Mouse (Mus musculus) hindbrain, embryonic 10.5 days (tissue): ENCODE results near the gene Fam118b. TPM values are rescaled to one million over a fixed set of nuclear protein-coding genes. Genes with fewer than 3 reads are reported as not detected.

Experiments used
- DNase-seq: peaks from one replicate; pipeline ENCODE4 v3.0.0-alpha.2; 2017; ENCODE audit warnings: low spot score
- H3K27ac ChIP-seq: fragments of 300-500 bp; sonication (generic); 2 replicates; pipeline ENCODE4 v1.5.1; 2016; ENCODE audit warnings: mild to moderate bottlenecking, moderate library complexity
- H3K27me3 ChIP-seq: fragments of 300-500 bp; sonication (generic); 2 replicates; pipeline ENCODE4 v1.6.1; 2016; ENCODE audit warnings: mild to moderate bottlenecking; ENCODE audit not compliant: poor library complexity, insufficient read depth, severe bottlenecking
- H3K36me3 ChIP-seq: fragments of 300-500 bp; sonication (generic); 2 replicates; pipeline ENCODE4 v1.6.1; 2016; ENCODE audit warnings: mild to moderate bottlenecking, moderate library complexity
- H3K4me1 ChIP-seq: fragments of 300-500 bp; sonication (generic); replicated peaks from 2 replicates; pipeline ENCODE4 v1.6.1; 2016; ENCODE audit warnings: mild to moderate bottlenecking
- H3K4me3 ChIP-seq: fragments of 300-500 bp; sonication (generic); 2 replicates; pipeline ENCODE4 v1.5.1; 2016; ENCODE audit warnings: mild to moderate bottlenecking, moderate library complexity
- H3K9me3 ChIP-seq: fragments of 300-500 bp; sonication (generic); 2 replicates; pipeline ENCODE4 v1.6.1; 2016; ENCODE audit warnings: mild to moderate bottlenecking, moderate library complexity
- WGBS: fragments of 180-500 bp; shearing (Covaris S2); methylation state at CpG from one replicate; pipeline ENCODE4 v1.1.7; 2016; 5-methylcytosine and 5-hydroxymethylcytosine counted together
- polyA plus RNA-seq: library from polyadenylated mRNA; unstranded; fragments of >200 nt; fragmentation: Nextera tagmentation; extraction: Ambion mirVana; gene quantifications from 2 replicates; pipeline ENCODE4 v1.2.1, GENCODE M21; 2016

Fam118b gene
- polyA plus RNA-seq, 1 experiment from 2014 or later = 71.0 TPM

DNA sequence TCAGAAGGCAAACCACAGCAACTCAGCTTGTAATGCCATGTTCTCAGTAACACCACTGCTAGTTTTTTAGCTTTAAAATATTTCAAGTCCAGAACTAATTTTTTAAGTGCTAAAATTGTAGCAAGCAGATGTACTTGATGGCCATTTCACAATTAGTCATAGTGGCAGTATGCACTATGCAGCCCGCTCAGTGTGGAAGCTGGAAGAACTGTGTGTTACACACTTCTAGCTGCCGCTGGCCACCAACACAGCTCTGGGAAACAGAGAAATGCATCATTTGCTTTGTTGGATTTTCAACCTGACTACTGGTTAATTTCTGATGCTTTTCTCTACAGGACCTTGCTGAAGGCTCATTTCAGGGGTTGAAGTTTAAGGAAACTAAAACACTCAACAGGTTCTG is 20.2 kb downstream of the Fam118b start:
- H3K9me3 ChIP-seq = no peaks in the 10 kb centered on the region
- peaks cover 12% of the 10 kb centered on the region for H3K36me3 ChIP-seq
- H3K27ac ChIP-seq = no peak overlapping the region
- no peak for DNase-seq
- H3K4me1 ChIP-seq = no peaks in the 10 kb centered on the region
- no peaks in the 10 kb centered on the region for H3K27me3 ChIP-seq
- H3K4me3 ChIP-seq = no peak overlapping the region
- 95% methylated on average over 2 of the region's 2 CpGs for WGBS

DNA sequence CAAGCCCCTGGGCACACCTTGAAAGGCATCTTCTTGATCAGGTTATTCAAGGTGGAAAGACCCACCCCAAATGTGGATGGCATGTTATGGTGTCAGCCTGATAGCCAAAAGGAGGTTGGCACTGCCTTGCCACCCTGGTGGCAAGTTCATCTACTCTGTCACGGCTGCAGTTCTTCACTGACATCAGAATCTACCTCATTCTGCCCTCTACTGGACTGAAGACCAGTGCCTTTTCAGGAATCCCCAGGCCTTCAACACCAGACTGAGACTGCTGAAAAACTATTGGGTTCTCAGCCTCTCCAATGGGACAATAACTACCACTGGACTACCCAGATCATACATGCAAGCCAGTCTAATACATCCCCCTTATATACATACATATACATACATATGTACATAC is 27.9 kb downstream of the Fam118b start:
- no peak for DNase-seq
- Histone ChIP-seq H3K9me3 (no peaks in the 10 kb centered on the region), H3K27ac (no peak overlapping the region), H3K4me1 (no peaks in the 10 kb centered on the region), H3K27me3 (no peaks in the 10 kb centered on the region), H3K36me3 (peaks cover 20% of the 10 kb centered on the region), H3K4me3 (no peak overlapping the region)
- WGBS = 74% methylated on average over 1 of the region's 1 CpGs

DNA sequence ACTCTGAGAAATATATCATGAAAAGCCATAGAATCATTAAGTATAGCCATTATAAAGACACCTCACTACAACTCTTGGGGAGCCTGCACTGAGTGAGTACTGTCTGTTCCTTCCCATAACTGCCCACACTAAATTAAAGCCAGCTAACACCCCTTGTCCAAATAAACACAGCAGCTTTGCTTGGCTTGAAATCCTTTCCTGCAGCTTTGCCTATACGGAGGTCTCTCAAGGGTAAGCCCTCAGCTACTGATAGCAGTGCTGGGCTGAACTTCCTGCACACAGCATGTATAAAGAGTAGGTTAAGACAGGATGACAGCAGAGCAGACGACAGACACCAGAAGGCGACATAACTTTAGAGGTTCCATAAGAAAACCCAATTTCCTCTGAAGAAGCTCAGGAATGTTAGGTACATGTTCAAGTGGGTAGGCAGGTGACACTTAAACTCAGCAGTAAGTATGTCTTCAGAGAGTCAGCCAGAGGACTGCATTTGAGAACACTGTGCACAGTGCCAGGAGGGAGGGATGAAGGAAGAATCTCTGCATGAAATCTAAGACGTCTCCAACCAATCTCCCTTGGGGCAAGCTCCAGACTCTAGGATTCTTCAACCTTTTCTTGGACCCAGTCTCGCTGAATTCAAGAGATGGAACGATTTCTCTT is 28.6 kb downstream of the Fam118b start:
- Histone ChIP-seq H3K4me3 (no peak overlapping the region), H3K27me3 (no peaks in the 10 kb centered on the region), H3K36me3 (peaks cover 25% of the 10 kb centered on the region), H3K4me1 (no peaks in the 10 kb centered on the region), H3K27ac (no peak overlapping the region), H3K9me3 (no peaks in the 10 kb centered on the region)
- DNase-seq = no peak
- WGBS = 76% methylated on average over 6 of the region's 6 CpGs

DNA sequence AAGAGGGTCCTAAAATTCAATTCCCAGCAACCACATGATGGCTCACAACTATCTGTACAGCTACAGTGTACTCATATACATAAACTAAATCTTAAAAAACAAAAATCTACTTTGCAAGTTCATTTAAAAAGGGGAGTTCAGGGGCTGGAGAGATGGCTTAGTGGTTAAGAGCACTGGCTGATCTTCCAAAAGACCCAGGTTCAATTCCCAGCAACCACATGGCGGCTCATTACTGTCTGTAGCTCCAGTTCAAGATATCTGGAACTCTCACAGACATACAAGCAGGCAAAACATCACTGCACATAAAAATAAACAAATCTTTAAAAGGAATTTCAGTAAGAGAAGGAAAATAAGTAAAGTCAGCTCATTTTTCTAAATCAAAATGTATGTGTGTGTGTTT is 29.2 kb downstream of the Fam118b start:
- no peak for DNase-seq
- Histone ChIP-seq H3K27me3 (no peaks in the 10 kb centered on the region), H3K4me3 (no peak overlapping the region), H3K27ac (no peak overlapping the region), H3K4me1 (no peaks in the 10 kb centered on the region), H3K9me3 (no peaks in the 10 kb centered on the region), H3K36me3 (peaks cover 27% of the 10 kb centered on the region)
- 85% methylated on average over 1 of the region's 1 CpGs for WGBS

DNA sequence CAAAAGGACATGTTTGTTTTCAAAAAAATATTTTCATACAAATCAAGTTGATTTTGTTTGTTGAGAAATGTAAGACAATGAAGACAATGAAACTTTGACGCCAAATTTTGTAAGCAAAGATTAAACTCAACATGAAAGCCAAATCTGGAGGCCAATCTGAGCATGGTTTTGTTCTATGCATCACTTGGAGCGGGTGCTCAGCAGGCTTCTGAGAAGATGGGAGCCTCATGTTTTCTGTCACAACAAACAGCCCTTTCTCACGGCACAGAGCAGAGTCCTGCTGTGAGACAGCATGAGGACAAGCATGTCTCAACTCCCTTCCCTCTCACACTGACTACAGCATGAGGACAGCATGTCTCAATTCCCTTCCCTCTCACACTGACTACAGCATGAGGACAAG is 31.6 kb downstream of the Fam118b start:
- Histone ChIP-seq H3K27me3 (no peaks in the 10 kb centered on the region), H3K4me3 (no peak overlapping the region), H3K36me3 (peaks cover 49% of the 10 kb centered on the region), H3K27ac (no peak overlapping the region), H3K9me3 (no peaks in the 10 kb centered on the region), H3K4me1 (no peaks in the 10 kb centered on the region)
- DNase-seq = no peak
- 42% methylated on average over 3 of the region's 3 CpGs for WGBS

DNA sequence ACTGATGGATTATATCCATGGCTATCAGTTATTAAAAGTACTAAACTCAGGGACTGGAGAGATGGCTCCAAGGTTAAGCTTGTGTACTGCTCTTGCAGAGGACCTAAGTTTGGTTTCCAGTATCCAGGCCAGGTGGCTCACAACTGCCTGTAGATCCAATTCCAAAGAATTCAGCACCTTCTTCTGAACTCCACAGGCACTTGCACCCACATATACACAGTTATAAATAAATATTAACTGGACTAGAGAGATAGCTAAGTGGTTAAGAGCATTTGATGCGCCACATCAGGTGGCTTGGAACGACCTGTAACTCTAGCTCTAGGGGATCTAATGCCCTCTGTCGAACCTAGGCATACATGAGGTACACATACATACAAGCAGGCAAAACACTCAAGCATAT is 38.9 kb downstream of the Fam118b start:
- Histone ChIP-seq H3K4me3 (no peak overlapping the region), H3K27ac (no peak overlapping the region), H3K36me3 (peaks cover 59% of the 10 kb centered on the region), H3K4me1 (no peaks in the 10 kb centered on the region), H3K27me3 (no peaks in the 10 kb centered on the region), H3K9me3 (no peaks in the 10 kb centered on the region)
- no peak for DNase-seq
- 90% methylated on average over 3 of the region's 3 CpGs for WGBS

DNA sequence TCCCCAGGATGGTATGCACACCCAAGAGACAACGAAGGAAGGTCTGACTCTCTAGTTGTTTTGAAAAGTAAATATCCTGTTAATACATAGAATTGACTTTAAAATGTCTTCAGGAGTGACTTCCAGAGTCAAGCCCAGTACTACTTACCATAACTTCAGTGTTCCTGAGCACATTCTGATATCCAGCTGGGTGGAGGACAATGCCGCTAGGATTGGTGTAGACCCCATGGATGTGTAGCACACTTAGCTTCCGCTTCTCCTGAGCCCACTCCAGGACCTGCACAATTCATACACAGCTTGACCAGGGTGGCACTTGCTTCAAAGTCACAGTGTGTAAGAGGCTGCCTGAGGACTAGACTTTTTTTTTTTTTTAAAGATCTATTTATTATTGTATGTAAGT is 44.1 kb downstream of the Fam118b start:
- WGBS = 97% methylated on average over 3 of the region's 3 CpGs
- H3K36me3 ChIP-seq = peaks cover 85% of the 10 kb centered on the region

DNA sequence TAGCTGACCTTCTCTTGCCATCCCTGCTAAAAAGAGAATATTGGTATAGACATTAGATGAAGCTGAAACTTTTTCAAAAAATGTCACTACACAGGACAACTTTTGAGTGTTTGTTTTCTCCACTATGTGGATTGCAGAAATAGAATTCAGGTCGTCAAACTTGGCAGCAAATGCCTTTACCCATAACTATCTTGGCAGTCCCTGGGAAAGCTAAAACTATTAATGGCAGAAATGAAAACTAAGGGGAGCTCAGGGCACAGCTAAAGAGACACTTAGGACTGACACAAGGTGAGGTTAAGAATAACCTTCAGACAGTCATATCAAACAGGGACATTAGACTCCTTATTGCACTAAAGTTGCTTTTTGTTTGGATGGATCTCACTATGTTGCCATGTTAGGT is 49.6 kb downstream of the Fam118b start:
- no peaks in the 10 kb centered on the region for H3K9me3 ChIP-seq
- H3K27ac ChIP-seq = no peak overlapping the region
- no peak overlapping the region for H3K4me3 ChIP-seq
- no peak for DNase-seq
- H3K4me1 ChIP-seq = no peaks in the 10 kb centered on the region
- WGBS = 82% methylated on average over 1 of the region's 1 CpGs
- H3K36me3 ChIP-seq = peaks cover 100% of the 10 kb centered on the region
- no peaks in the 10 kb centered on the region for H3K27me3 ChIP-seq

More for the DNA sequence above, 44.1 kb downstream of the Fam118b start:
- H3K4me1 ChIP-seq = no peaks in the 10 kb centered on the region
- H3K9me3 ChIP-seq = no peaks in the 10 kb centered on the region
- no peak for DNase-seq
- H3K27ac ChIP-seq = no peak overlapping the region
- H3K27me3 ChIP-seq = no peaks in the 10 kb centered on the region
- H3K4me3 ChIP-seq = no peak overlapping the region

DNA sequence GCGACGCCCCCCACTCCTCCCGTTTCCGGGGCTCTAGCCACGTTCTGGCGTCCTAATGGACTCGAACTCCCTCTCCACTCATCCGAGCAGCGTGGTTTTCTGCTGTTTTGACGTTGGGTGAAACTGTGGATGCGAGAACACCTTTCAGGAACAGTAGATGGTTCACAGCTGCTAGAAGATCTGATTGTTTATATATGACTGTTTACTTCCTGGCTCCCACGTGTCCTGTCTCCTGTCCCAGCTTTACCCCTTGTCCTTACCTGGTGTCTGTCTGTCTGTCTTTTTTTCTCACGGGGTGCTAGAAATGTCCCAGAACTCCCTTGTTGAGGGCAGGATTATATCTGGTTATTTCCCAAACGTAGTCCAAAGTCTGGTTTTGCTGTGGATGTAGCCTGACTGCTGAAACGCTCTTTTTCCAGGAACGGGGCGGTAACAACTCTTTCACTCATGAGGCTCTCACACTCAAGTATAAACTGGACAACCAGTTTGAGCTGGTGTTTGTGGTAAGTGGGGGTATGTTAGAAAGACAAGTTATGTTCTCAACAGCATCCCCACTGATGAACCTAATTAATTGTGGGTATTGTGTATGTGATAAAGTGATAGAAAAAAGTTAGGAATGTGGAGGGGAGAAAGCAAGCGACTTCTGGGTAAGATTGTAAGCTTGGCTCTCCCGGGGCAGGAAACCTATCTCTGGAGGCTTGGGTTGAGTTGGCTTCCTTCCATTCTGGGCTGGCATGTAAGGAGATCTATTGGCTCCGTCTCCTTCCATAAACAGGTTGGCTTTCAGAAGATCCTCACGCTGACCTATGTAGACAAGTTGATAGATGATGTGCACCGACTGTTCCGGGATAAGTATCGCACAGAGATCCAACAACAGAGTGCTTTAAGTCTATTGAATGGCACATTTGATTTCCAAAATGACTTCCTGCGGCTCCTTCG is 55.8 kb downstream of the Fam118b start:
- H3K4me1 ChIP-seq = peaks cover 22% of the 10 kb centered on the region
- no peaks in the 10 kb centered on the region for H3K27me3 ChIP-seq
- H3K9me3 ChIP-seq = no peaks in the 10 kb centered on the region
- peak overlapping the region; percentile 80 for H3K4me3 ChIP-seq
- peaks cover 68% of the 10 kb centered on the region for H3K36me3 ChIP-seq
- H3K27ac ChIP-seq = peak overlapping the region; percentile 94
- WGBS = 37% methylated on average over 26 of the region's 26 CpGs
- DNase-seq = no peak

DNA sequence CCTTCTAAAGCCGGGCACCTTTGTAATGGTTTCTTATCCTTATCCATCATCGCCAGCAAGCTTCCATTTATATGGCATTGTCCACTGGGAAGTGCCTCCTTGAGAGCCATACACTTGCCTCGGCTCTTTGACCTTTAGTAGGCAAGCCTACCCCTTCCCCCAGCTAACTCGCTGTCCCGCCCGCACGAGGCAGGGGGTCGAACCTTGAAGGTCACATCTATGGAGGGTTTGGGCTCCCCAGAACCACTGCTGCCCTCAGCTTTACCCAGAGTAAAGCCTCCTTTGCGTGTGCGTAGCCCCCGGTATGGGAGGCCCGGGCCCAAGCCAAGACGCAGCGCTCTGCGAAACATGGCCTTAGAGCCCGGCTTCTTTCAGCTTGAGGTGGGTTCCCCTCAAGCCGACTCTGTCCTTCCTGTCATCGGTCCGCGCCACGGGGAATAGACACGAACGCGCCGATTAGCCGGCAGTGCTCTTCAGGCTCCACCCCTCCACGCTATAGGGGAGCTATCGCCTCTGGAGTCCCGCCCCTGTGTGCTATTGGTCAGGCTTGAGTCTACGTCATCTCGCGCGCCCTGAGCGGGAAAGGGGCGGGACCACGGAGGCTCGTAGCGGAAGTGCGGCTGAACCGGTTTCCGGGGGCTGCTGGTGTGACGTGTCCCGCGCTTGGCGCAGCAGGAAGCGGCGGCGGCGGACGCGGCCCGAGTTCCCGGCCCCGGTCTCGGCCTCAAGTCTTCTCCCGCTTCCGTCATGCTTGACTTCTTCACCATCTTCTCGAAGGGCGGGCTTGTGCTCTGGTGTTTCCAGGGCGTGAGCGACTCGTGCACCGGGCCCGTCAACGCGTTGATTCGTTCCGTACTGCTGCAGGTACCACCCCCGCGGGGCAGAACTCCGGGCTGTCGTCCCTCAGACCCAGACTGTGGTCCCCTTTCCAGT is 56.8 kb downstream of the Fam118b start, which contains the start of gene Foxred1:
Gene Foxred1 (minus strand): TSS at position 514 of the 933 bp plus-strand sequence.
- WGBS = 1% methylated on average over 72 of the region's 72 CpGs
- peaks cover 68% of the 10 kb centered on the region for H3K36me3 ChIP-seq
- H3K27ac ChIP-seq = peak within 1 kb of the TSS; percentile 94
- H3K27me3 ChIP-seq = no peaks in the 10 kb centered on the region
- peak within 1 kb of the TSS; percentile 80 for H3K4me3 ChIP-seq
- DNase-seq = peak; percentile 99
- H3K4me1 ChIP-seq = peaks cover 22% of the 10 kb centered on the region
- H3K9me3 ChIP-seq = no peaks in the 10 kb centered on the region

DNA sequence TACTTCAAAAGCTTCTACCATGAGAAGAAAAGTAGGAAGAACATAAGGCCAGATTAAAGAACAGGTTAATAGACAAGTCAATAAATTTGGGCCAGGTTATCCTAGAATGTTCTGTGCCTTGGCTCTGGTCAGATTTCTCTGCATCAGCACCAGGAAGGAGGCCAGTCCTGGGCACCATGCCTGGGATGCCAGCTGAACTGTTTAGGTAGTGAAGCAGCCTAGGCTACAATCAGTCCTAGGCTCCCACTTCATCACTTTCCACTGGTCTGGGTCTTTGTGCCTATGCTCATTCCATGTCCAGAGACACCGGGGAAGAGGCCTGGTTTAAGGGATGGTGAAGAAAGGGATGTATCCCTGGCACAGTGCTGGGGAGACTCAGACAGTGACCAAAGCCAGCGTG is 63.2 kb downstream of the Fam118b start:
- Histone ChIP-seq H3K27ac (no peak overlapping the region), H3K9me3 (no peaks in the 10 kb centered on the region), H3K36me3 (peaks cover 55% of the 10 kb centered on the region), H3K4me1 (peaks cover 11% of the 10 kb centered on the region), H3K4me3 (no peak overlapping the region), H3K27me3 (no peaks in the 10 kb centered on the region)
- 91% methylated on average over 2 of the region's 2 CpGs for WGBS
- no peak for DNase-seq

DNA sequence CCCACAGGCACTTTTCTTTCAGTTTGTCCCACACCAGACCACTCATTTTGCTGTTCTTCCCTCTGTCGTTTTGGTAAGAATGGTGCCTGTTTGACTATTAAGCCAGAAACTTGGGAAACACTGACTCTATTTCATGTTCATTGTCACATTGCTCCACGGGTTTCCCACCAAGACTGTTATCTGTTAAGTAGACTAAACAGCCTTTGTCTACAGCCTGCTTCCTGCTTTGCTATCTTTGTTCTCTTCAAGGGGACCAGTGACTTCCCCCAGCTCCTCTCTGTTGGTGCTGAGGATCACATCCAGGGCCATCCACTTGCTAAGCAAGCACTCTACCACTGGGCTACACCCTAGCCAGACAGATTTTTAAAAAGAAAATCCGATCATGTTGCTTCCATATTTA is 64.1 kb downstream of the Fam118b start:
- Histone ChIP-seq H3K27me3 (no peaks in the 10 kb centered on the region), H3K36me3 (peaks cover 48% of the 10 kb centered on the region), H3K4me1 (peaks cover 19% of the 10 kb centered on the region), H3K27ac (no peak overlapping the region), H3K9me3 (no peaks in the 10 kb centered on the region), H3K4me3 (no peak overlapping the region)
- DNase-seq = no peak
- WGBS = 71% methylated on average over 3 of the region's 3 CpGs
